Mouse (Mus musculus): Measurements from ENCODE around the gene Bcas3. TPM values are rescaled to one million over a fixed set of nuclear protein-coding genes. Genes with fewer than 3 reads are reported as not detected.
A peak's percentile ranks its signal among the peaks of the same experiment; 100 is the strongest.
"Not testable (repeated sequence)": the region's sequence is repeated elsewhere in the genome, so short reads cannot be mapped to it uniquely, and the experiment has no call there.

The Bcas3 gene
- polyA plus RNA-seq, 1 experiment from 2014 or later, result 28.5 TPM

- H3K27me3 ChIP-seq, result peaks cover 77% of the 10 kb centered on the region
- WGBS, result 55% methylated on average over 19 of the region's 19 CpGs
- no peak for ATAC-seq
Measured at GRCm38 (mm10) chr11:85712860-85713813, 360.2 kb downstream of the Bcas3 start.

GRCm38 (mm10) chr11:85713814-85714208 lies 360.8 kb downstream of the Bcas3 start:
- Histone ChIP-seq H3K27me3 (peaks cover 84% of the 10 kb centered on the region), H3K4me2 (replicated peaks) (no peak overlapping the region), H3K4me1 (replicated peaks) (peaks cover 23% of the 10 kb centered on the region), H3K4me3 (replicated peaks) (no peak overlapping the region), H3K27ac (no peak overlapping the region), H3K36me3 (no peaks in the 10 kb centered on the region), H3K9me3 (no peaks in the 10 kb centered on the region), H3K9ac (replicated peaks) (no peak overlapping the region)
- WGBS, result 6% methylated on average over 2 of the region's 2 CpGs
- no peak for ATAC-seq

More at GRCm38 (mm10) chr11:85712860-85713813, 360.2 kb downstream of the Bcas3 start:
- Histone ChIP-seq H3K4me1 (replicated peaks) (peaks cover 23% of the 10 kb centered on the region), H3K9me3 (no peaks in the 10 kb centered on the region), H3K36me3 (no peaks in the 10 kb centered on the region), H3K27ac (no peak overlapping the region), H3K9ac (replicated peaks) (no peak overlapping the region), H3K4me2 (replicated peaks) (no peak overlapping the region), H3K4me3 (replicated peaks) (no peak overlapping the region)

- Histone ChIP-seq H3K9me3 (no peaks in the 10 kb centered on the region), H3K27me3 (peaks cover 86% of the 10 kb centered on the region), H3K27ac (0 out of 2 replicates have a peak overlapping the region, but pooled peaks have one; percentile 25), H3K9ac (replicated peaks) (no peak overlapping the region), H3K4me3 (replicated peaks) (no peak overlapping the region), H3K36me3 (no peaks in the 10 kb centered on the region), H3K4me1 (replicated peaks) (peaks cover 23% of the 10 kb centered on the region), H3K4me2 (replicated peaks) (no peak overlapping the region; the same call in 1 of the 2 replicates)
- 1% methylated on average over 7 of the region's 7 CpGs for WGBS
- ATAC-seq, result 0 out of 2 replicates have a peak, but pooled peaks have one; percentile 58
Measured at GRCm38 (mm10) chr11:85714312-85714931, 361.5 kb downstream of the Bcas3 start.

- not testable (repeated sequence) for H3K36me3 ChIP-seq; H3K4me3 ChIP-seq (replicated peaks); ATAC-seq; H3K9ac ChIP-seq (replicated peaks); H3K4me2 ChIP-seq (replicated peaks); H3K27ac ChIP-seq; H3K9me3 ChIP-seq
- WGBS, result 90% methylated on average over 2 of the region's 2 CpGs
- peaks cover 71% of the 10 kb centered on the region for H3K27me3 ChIP-seq
- peaks cover 37% of the 10 kb centered on the region for H3K4me1 ChIP-seq (replicated peaks)
Measured at GRCm38 (mm10) chr11:85716730-85717129, 363.8 kb downstream of the Bcas3 start.

GRCm38 (mm10) chr11:85719091-85719490 lies 366.1 kb downstream of the Bcas3 start:
- WGBS, result 90% methylated on average over 10 of the region's 10 CpGs
- Histone ChIP-seq H3K4me2 (replicated peaks) (no peak overlapping the region), H3K27ac (no peak overlapping the region), H3K36me3 (no peaks in the 10 kb centered on the region), H3K9me3 (no peaks in the 10 kb centered on the region), H3K27me3 (peaks cover 52% of the 10 kb centered on the region), H3K4me1 (replicated peaks) (peaks cover 29% of the 10 kb centered on the region), H3K4me3 (replicated peaks) (no peak overlapping the region), H3K9ac (replicated peaks) (no peak overlapping the region)
- no peak for ATAC-seq

- Histone ChIP-seq H3K9ac (replicated peaks) (no peak overlapping the region), H3K9me3 (no peaks in the 10 kb centered on the region), H3K36me3 (no peaks in the 10 kb centered on the region), H3K4me2 (replicated peaks) (no peak overlapping the region), H3K4me1 (replicated peaks) (peaks cover 22% of the 10 kb centered on the region), H3K4me3 (replicated peaks) (no peak overlapping the region), H3K27me3 (peaks cover 49% of the 10 kb centered on the region), H3K27ac (no peak overlapping the region)
- ATAC-seq, result no peak
- WGBS, result 54% methylated on average over 7 of the region's 7 CpGs
Measured at GRCm38 (mm10) chr11:85719766-85720165, 366.8 kb downstream of the Bcas3 start.

GRCm38 (mm10) chr11:85720269-85720773 lies 367.4 kb downstream of the Bcas3 start:
- no peak overlapping the region for H3K27ac ChIP-seq
- 14% methylated on average over 6 of the region's 6 CpGs for WGBS
- H3K27me3 ChIP-seq, result peaks cover 49% of the 10 kb centered on the region
- no peak overlapping the region for H3K9ac ChIP-seq (replicated peaks)
- no peaks in the 10 kb centered on the region for H3K36me3 ChIP-seq
- no peak overlapping the region for H3K4me3 ChIP-seq (replicated peaks)
- no peak for ATAC-seq
- H3K4me1 ChIP-seq (replicated peaks), result peaks cover 17% of the 10 kb centered on the region
- H3K4me2 ChIP-seq (replicated peaks), result no peak overlapping the region
- no peaks in the 10 kb centered on the region for H3K9me3 ChIP-seq

- Histone ChIP-seq H3K36me3 (no peaks in the 10 kb centered on the region), H3K4me3 (replicated peaks) (no peak overlapping the region), H3K27ac (no peak overlapping the region), H3K4me2 (replicated peaks) (no peak overlapping the region), H3K27me3 (peaks cover 34% of the 10 kb centered on the region), H3K9me3 (no peaks in the 10 kb centered on the region), H3K4me1 (replicated peaks) (peaks cover 14% of the 10 kb centered on the region), H3K9ac (replicated peaks) (no peak overlapping the region)
- ATAC-seq, result no peak
- 80% methylated on average over 4 of the region's 4 CpGs for WGBS
Measured at GRCm38 (mm10) chr11:85721986-85722385, 369.0 kb downstream of the Bcas3 start.

GRCm38 (mm10) chr11:85724159-85724558 lies 371.2 kb downstream of the Bcas3 start:
- 83% methylated on average over 6 of the region's 6 CpGs for WGBS
- ATAC-seq, result no peak

GRCm38 (mm10) chr11:85729725-85730124 lies 376.8 kb downstream of the Bcas3 start:
- Histone ChIP-seq H3K4me2 (replicated peaks) (no peak overlapping the region), H3K27ac (no peak overlapping the region), H3K27me3 (peaks cover 14% of the 10 kb centered on the region), H3K36me3 (no peaks in the 10 kb centered on the region), H3K9ac (replicated peaks) (no peak overlapping the region), H3K9me3 (no peaks in the 10 kb centered on the region), H3K4me1 (replicated peaks) (0 out of 2 replicates have a peak, but pooled peaks cover 1% of the 10 kb centered on the region), H3K4me3 (replicated peaks) (no peak overlapping the region)
- WGBS, result 95% methylated on average over 2 of the region's 2 CpGs
- no peak for ATAC-seq

More at GRCm38 (mm10) chr11:85724159-85724558, 371.2 kb downstream of the Bcas3 start:
- H3K27ac ChIP-seq, result no peak overlapping the region
- peaks cover 14% of the 10 kb centered on the region for H3K4me1 ChIP-seq (replicated peaks)
- H3K4me2 ChIP-seq (replicated peaks), result no peak overlapping the region
- H3K36me3 ChIP-seq, result no peaks in the 10 kb centered on the region
- peaks cover 12% of the 10 kb centered on the region for H3K27me3 ChIP-seq
- no peak overlapping the region for H3K9ac ChIP-seq (replicated peaks)
- H3K9me3 ChIP-seq, result no peaks in the 10 kb centered on the region
- H3K4me3 ChIP-seq (replicated peaks), result no peak overlapping the region

GRCm38 (mm10) chr11:85732462-85733012 lies 379.6 kb downstream of the Bcas3 start:
- no peaks in the 10 kb centered on the region for H3K9me3 ChIP-seq
- H3K4me2 ChIP-seq (replicated peaks), result no peak overlapping the region
- H3K4me3 ChIP-seq (replicated peaks), result no peak overlapping the region
- peaks cover 6% of the 10 kb centered on the region; the same call in 1 of the 2 replicates for H3K4me1 ChIP-seq (replicated peaks)
- no peaks in the 10 kb centered on the region for H3K36me3 ChIP-seq
- WGBS, result 72% methylated on average over 4 of the region's 4 CpGs
- peaks cover 34% of the 10 kb centered on the region for H3K27me3 ChIP-seq
- no peak overlapping the region for H3K27ac ChIP-seq
- no peak for ATAC-seq
- H3K9ac ChIP-seq (replicated peaks), result no peak overlapping the region

- Histone ChIP-seq H3K4me3 (replicated peaks) (no peak overlapping the region), H3K4me1 (replicated peaks) (peaks cover 6% of the 10 kb centered on the region; the same call in 1 of the 2 replicates), H3K27me3 (peaks cover 39% of the 10 kb centered on the region), H3K9me3 (no peaks in the 10 kb centered on the region), H3K4me2 (replicated peaks) (no peak overlapping the region), H3K9ac (replicated peaks) (no peak overlapping the region), H3K27ac (no peak overlapping the region), H3K36me3 (no peaks in the 10 kb centered on the region)
- WGBS, result 56% methylated on average over 3 of the region's 3 CpGs
- ATAC-seq, result no peak
Measured at GRCm38 (mm10) chr11:85733577-85733976, 380.6 kb downstream of the Bcas3 start.

Data from midbrain, embryonic 13.5 days (tissue).